Mouse (Mus musculus) kidney, adult 2 months (tissue): ENCODE data around the gene Esrrb. TPM values are rescaled to one million over a fixed set of nuclear protein-coding genes. Genes with fewer than 3 reads are reported as not detected.

Experiments used
- DNase-seq: peaks from one replicate; pipeline ENCODE4 v3.0.0; 2021
- H3K27ac ChIP-seq: fragments of 200-500 bp; 2 replicates; pipeline ENCODE4 v1.5.1; 2012; ENCODE audit warnings: low read depth, low read length, control low read depth, inconsistent platforms; ENCODE audit not compliant: insufficient read depth
- H3K27me3 ChIP-seq: fragments of 200-500 bp; replicated peaks from 2 replicates; pipeline ENCODE4 v1.6.1; 2012; ENCODE audit warnings: mild to moderate bottlenecking, moderate library complexity, low read length, inconsistent platforms; ENCODE audit not compliant: control insufficient read depth, insufficient read depth
- H3K36me3 ChIP-seq: fragments of 200-500 bp; 2 replicates; pipeline ENCODE4 v1.6.1; 2012; ENCODE audit warnings: mild to moderate bottlenecking, moderate library complexity, low read length, inconsistent platforms; ENCODE audit not compliant: control insufficient read depth, insufficient read depth
- H3K4me1 ChIP-seq: fragments of 200-500 bp; 2 replicates; pipeline ENCODE4 v1.6.1; 2011; ENCODE audit warnings: low read length; ENCODE audit not compliant: control insufficient read depth, insufficient read depth
- H3K4me3 ChIP-seq: fragments of 200-500 bp; 2 replicates; pipeline ENCODE4 v1.5.1; 2011; ENCODE audit warnings: mild to moderate bottlenecking, low read depth, low read length, control low read depth; ENCODE audit not compliant: insufficient read depth
- CTCF ChIP-seq: fragments of 200-500 bp; conservative IDR thresholded peaks from 2 replicates; pipeline ENCODE4 v1.5.1; 2011; ENCODE audit warnings: low read depth, mild to moderate bottlenecking, control low read depth, low read length, moderate library complexity, mixed read lengths; ENCODE audit not compliant: insufficient read depth, insufficient read length
- POLR2A ChIP-seq: fragments of 200-500 bp; IDR thresholded peaks from one replicate; pipeline ENCODE4 v1.6.1; 2011; ENCODE audit warnings: low read depth, low read length, control low read depth
- WGBS: fragments of 180-500 bp; shearing (Covaris S2); methylation state at CpG from one replicate; pipeline ENCODE4 v1.1.7; 2018; 5-methylcytosine and 5-hydroxymethylcytosine counted together
- polyA plus RNA-seq: library from polyadenylated mRNA; depleted of rRNA; stranded (reverse); fragments of >200 nt; gene quantifications from 2 replicates; pipeline ENCODE4 v1.2.3, GENCODE M21; 2012

Esrrb gene
- polyA plus RNA-seq, 1 experiment, result 16.7 TPM

DNA sequence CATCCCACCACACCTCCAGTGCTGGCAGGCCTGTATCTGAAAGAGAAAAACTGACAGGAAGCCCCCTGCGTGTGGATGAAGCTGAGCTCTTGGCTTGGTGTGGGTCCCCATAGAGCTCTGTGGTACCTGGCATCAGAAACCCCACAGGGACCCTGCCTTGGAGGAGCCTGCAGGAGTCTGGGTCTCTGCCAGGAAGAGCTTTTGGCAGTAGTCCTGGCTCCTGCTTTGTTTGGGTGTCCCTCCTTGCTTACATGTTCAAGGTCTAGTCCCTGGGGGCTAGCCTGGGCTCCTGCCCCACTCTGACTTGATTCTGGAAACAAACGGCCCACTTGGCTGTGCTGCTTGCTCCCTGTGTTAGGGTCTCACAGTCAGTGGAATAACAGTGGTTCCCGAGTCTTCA lies 130.6 kb downstream of the Esrrb start:
- Histone ChIP-seq H3K27ac (no peak overlapping the region), H3K4me3 (no peak overlapping the region), H3K27me3 (no peaks in the 10 kb centered on the region), H3K36me3 (no peaks in the 10 kb centered on the region), H3K4me1 (no peaks in the 10 kb centered on the region)
- DNase-seq, result peak; percentile 17
- 67% methylated on average over 3 of the region's 3 CpGs for WGBS
- no peak for TF ChIP-seq CTCF
- no peak for TF ChIP-seq POLR2A

DNA sequence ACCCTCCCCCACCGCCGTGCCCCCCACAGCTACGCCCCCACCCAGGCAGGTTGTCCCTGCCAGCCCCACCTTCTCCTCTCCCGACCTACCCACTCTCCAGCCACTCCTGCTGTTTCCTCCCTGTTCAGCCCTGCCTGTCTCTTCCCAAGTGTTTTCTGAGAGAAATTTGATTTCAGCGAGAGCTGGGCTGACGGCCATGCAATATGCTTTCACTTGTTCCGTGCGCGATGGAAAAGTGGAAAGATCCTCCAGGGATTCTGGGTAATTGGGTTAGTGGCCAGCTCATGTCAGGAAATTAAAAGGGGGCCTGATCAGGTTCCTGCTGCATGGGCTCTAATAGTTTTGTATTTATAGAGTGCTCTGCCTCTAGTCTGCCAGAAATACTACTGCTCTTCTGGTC lies 131.9 kb downstream of the Esrrb start:
- H3K27ac ChIP-seq, result no peak overlapping the region
- H3K4me3 ChIP-seq, result no peak overlapping the region
- H3K27me3 ChIP-seq, result no peaks in the 10 kb centered on the region
- 20% methylated on average over 9 of the region's 9 CpGs for WGBS
- H3K4me1 ChIP-seq, result no peaks in the 10 kb centered on the region
- TF ChIP-seq CTCF (no peak), POLR2A (no peak)
- H3K36me3 ChIP-seq, result no peaks in the 10 kb centered on the region
- no peak for DNase-seq

- TF ChIP-seq POLR2A (no peak), CTCF (no peak)
- WGBS, result 89% methylated on average over 4 of the region's 4 CpGs
These were observed 136.2 kb downstream of the Esrrb start for GRCm38 (mm10) chr12:86497126-86497525.

DNA sequence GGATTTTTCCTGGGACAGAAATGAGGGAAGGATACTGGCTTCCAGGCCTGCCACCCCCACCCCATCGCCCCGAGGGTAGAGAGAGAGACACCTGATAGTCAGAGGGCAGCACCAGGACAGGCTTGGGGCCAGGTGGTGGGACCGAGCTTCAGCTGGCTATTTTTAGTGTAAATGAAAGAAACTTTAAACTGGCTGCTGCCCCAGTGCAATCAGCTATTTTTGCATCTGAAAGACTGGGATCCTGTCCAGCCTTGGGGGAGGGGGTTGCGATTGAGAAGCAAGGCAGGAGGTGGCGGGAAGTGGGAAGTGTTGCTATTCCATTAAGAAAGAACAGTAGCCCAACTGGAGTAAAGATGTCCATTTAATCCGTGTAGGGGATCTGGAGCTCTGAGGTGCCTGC lies 137.8 kb downstream of the Esrrb start:
- WGBS, result 12% methylated on average over 6 of the region's 6 CpGs
- Histone ChIP-seq H3K4me1 (peaks cover 6% of the 10 kb centered on the region; the same call in 1 of the 2 replicates), H3K27ac (no peak overlapping the region; the same call in 1 of the 2 replicates), H3K27me3 (no peaks in the 10 kb centered on the region), H3K36me3 (no peaks in the 10 kb centered on the region), H3K4me3 (no peak overlapping the region)
- TF ChIP-seq CTCF (no peak), POLR2A (no peak)
- peak; percentile 62 for DNase-seq

More at GRCm38 (mm10) chr12:86497126-86497525, 136.2 kb downstream of the Esrrb start:
- H3K27ac ChIP-seq, result no peak overlapping the region
- H3K36me3 ChIP-seq, result no peaks in the 10 kb centered on the region
- H3K4me3 ChIP-seq, result no peak overlapping the region
- no peak for DNase-seq
- peaks cover 6% of the 10 kb centered on the region; the same call in 1 of the 2 replicates for H3K4me1 ChIP-seq
- H3K27me3 ChIP-seq, result no peaks in the 10 kb centered on the region

- Histone ChIP-seq H3K4me3 (no peak overlapping the region), H3K27me3 (no peaks in the 10 kb centered on the region), H3K36me3 (no peaks in the 10 kb centered on the region), H3K4me1 (peaks cover 6% of the 10 kb centered on the region; the same call in 1 of the 2 replicates), H3K27ac (no peak overlapping the region)
- 63% methylated on average over 10 of the region's 10 CpGs for WGBS
- no peak for DNase-seq
- TF ChIP-seq CTCF (no peak), POLR2A (no peak)
These were observed 140.8 kb downstream of the Esrrb start for GRCm38 (mm10) chr12:86501728-86502127.

DNA sequence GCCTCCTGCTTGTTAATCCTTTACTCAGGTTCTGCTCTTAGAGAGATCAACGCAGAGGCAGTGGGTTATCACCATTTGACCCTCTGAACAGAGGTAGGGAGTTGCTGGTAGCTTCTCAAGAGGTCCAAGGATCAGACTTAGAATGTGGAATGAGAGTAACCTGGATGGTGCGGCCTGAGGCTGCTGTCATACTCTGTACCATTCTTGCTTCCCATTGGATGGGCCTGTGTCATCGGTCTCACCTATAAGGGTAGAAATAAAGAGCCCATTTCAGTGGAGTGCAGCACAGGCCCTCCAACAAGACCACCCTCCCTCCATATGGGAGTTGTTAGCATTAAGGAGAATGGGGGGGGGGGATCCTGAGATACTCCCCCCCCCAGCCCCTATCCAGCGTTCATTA lies 143.0 kb downstream of the Esrrb start:
- H3K36me3 ChIP-seq, result no peaks in the 10 kb centered on the region
- TF ChIP-seq CTCF (no peak), POLR2A (no peak)
- H3K4me1 ChIP-seq, result no peaks in the 10 kb centered on the region
- WGBS, result 82% methylated on average over 4 of the region's 4 CpGs
- H3K4me3 ChIP-seq, result no peak overlapping the region
- no peaks in the 10 kb centered on the region for H3K27me3 ChIP-seq
- no peak overlapping the region for H3K27ac ChIP-seq
- DNase-seq, result no peak

- H3K4me3 ChIP-seq, result no peak overlapping the region
- no peak for TF ChIP-seq CTCF
- TF ChIP-seq POLR2A, result no peak
- no peaks in the 10 kb centered on the region for H3K27me3 ChIP-seq
- H3K4me1 ChIP-seq, result no peaks in the 10 kb centered on the region
- H3K36me3 ChIP-seq, result no peaks in the 10 kb centered on the region
- no peak for DNase-seq
- WGBS, result 78% methylated on average over 3 of the region's 3 CpGs
- H3K27ac ChIP-seq, result no peak overlapping the region
These were observed 143.4 kb downstream of the Esrrb start for GRCm38 (mm10) chr12:86504321-86504720.
